Mouse (Mus musculus) limb, embryonic 11.5 days (tissue): ENCODE results near the gene Trmt10b. TPM values are rescaled to one million over a fixed set of nuclear protein-coding genes. Genes with fewer than 3 reads are reported as not detected.
A peak's percentile ranks its signal among the peaks of the same experiment; 100 is the strongest.

Experiments
- ATAC-seq: fragments of 200-750 bp; cut with Nextera tagmentation; 2 replicates; pipeline ENCODE4 v1.8.0; 2017; ENCODE audit warnings: low read depth; ENCODE audit not compliant: insufficient number of reproducible peaks, low FRiP score, low TSS enrichment
- DNase-seq: peaks from one replicate; pipeline ENCODE4 v3.0.0-alpha.2; 2015; ENCODE audit warnings: low spot score
- H3K27ac ChIP-seq: fragments of 300-500 bp; sonication (generic); replicated peaks from 2 replicates; pipeline ENCODE4 v1.5.1; 2014; ENCODE audit warnings: low read depth, mild to moderate bottlenecking, low read length
- H3K27me3 ChIP-seq: fragments of 300-500 bp; sonication (generic); 2 replicates; pipeline ENCODE4 v1.6.1; 2014; ENCODE audit warnings: mild to moderate bottlenecking, low read length, mixed read lengths; ENCODE audit not compliant: control insufficient read depth, insufficient read depth
- H3K36me3 ChIP-seq: fragments of 300-500 bp; sonication (generic); 2 replicates; pipeline ENCODE4 v1.6.1; 2014; ENCODE audit warnings: mild to moderate bottlenecking, low read length, moderate library complexity, mixed read lengths; ENCODE audit not compliant: control insufficient read depth, insufficient read depth
- H3K4me1 ChIP-seq: fragments of 300-500 bp; sonication (generic); 2 replicates; pipeline ENCODE4 v1.6.1; 2014; ENCODE audit warnings: low read length, mixed read lengths; ENCODE audit not compliant: control insufficient read depth, insufficient read depth
- H3K4me2 ChIP-seq: fragments of 300-500 bp; sonication (generic); 2 replicates; pipeline ENCODE4 v1.6.1; 2014; ENCODE audit warnings: low read depth, mild to moderate bottlenecking, moderate library complexity; ENCODE audit not compliant: severe bottlenecking
- H3K4me3 ChIP-seq: fragments of 300-500 bp; sonication (generic); 2 replicates; pipeline ENCODE4 v1.5.1; 2014; ENCODE audit warnings: low read depth, low read length
- H3K9ac ChIP-seq: fragments of 300-500 bp; sonication (generic); 2 replicates; pipeline ENCODE4 v1.6.1; 2014; ENCODE audit warnings: mild to moderate bottlenecking, low read length
- H3K9me3 ChIP-seq: fragments of 300-500 bp; sonication (generic); 2 replicates; pipeline ENCODE4 v1.6.1; 2016; ENCODE audit warnings: low read length; ENCODE audit not compliant: control insufficient read depth
- WGBS: fragments of 180-500 bp; shearing (Covaris S2); extraction: QIAGEN DNeasy Blood & Tissue Kit; methylation state at CpG from one replicate; pipeline ENCODE4 v1.1.7; 2014; 5-methylcytosine and 5-hydroxymethylcytosine counted together
- polyA plus RNA-seq: library from polyadenylated mRNA; unstranded; fragments of >200 nt; fragmentation: Nextera tagmentation; extraction: Ambion mirVana; gene quantifications from 2 replicates; pipeline ENCODE4 v1.2.1, GENCODE M21; 2014

The Trmt10b gene
- polyA plus RNA-seq, 1 experiment from 2014 or later = 23.8 TPM

DNA sequence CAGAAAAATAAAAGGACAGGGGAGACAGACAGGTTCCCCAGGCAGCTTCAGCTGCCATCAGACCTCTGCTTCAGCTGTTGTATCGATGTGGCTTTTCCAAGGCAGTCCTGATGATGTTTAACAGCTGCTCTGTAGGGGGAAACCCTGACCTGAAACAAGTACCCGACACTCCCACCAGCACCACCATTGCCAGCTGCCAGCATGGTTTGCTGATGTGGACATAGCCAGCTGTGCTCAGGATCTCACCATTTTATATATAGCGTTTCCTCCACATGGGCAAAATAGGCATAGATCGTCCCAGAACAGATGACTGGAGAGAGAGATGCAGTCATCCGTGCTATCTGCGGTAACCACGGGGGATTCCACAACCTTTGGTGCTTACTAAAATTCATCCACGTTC, 21.2 kb upstream of the Trmt10b start:
- WGBS = 82% methylated on average over 8 of the region's 8 CpGs
- Histone ChIP-seq H3K9me3 (no peaks in the 10 kb centered on the region), H3K27me3 (no peaks in the 10 kb centered on the region), H3K36me3 (no peaks in the 10 kb centered on the region), H3K4me3 (no peak overlapping the region), H3K27ac (no peak overlapping the region), H3K4me2 (no peak overlapping the region), H3K9ac (no peak overlapping the region), H3K4me1 (no peaks in the 10 kb centered on the region)
- DNase-seq = no peak
- ATAC-seq = no peak

DNA sequence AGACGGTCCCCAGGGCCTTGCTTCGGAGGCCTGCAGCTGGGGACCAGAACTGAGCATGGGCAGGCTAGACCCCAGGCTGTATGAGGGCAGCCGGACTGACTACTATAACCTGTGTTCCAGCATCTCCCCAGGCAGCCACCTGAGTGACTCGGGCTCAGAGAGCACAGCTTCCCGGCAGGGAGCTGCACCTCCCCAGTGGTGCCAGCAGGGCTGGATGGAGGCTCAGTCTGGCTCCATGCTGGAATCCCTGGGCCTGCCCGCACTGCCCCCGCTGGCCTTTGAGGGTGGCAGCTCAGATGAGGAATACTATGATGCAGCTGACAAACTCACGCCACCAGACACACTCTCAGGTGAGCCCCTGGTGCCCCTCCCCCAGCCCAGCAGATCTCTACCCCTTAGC, 17.6 kb upstream of the Trmt10b start:
- H3K9me3 ChIP-seq = no peaks in the 10 kb centered on the region
- H3K9ac ChIP-seq = no peak overlapping the region
- H3K27me3 ChIP-seq = no peaks in the 10 kb centered on the region
- 60% methylated on average over 8 of the region's 8 CpGs for WGBS
- DNase-seq (no peak), ATAC-seq (no peak)
- H3K36me3 ChIP-seq = no peaks in the 10 kb centered on the region
- H3K27ac ChIP-seq = no peak overlapping the region
- H3K4me2 ChIP-seq = no peak overlapping the region
- no peaks in the 10 kb centered on the region for H3K4me1 ChIP-seq
- no peak overlapping the region for H3K4me3 ChIP-seq

DNA sequence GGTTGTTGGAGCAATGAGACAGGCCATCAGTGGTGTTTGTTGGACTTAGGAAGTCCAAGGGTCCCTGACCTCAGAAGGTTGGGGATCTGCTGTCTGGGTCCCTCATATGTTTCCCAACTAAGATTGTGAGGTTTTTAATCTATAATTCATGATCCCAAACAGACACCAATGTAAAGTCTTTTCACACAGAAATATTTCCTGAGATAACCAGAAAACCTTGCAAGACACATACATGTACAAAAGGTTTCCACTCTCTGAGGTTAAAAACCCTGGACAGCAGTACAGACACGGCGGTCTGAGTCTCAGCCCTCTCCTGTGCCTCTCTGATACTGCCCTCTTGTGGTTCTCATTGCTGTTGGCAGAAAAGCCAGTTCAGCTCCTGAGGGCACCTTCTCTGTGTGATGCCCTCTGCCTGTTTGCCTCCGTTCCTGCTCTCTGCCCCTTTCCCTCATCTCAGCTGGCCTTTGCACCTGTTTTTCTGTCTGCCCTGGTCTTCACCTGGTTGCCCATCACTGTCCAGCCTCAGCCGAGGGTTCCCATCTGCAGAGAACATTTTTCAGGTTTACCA, 16.9 kb upstream of the Trmt10b start:
- no peak overlapping the region for H3K4me2 ChIP-seq
- H3K36me3 ChIP-seq = no peaks in the 10 kb centered on the region
- no peaks in the 10 kb centered on the region for H3K9me3 ChIP-seq
- no peak for ATAC-seq
- DNase-seq = peak; percentile 71
- H3K9ac ChIP-seq = no peak overlapping the region
- H3K4me3 ChIP-seq = no peak overlapping the region
- WGBS = 19% methylated on average over 4 of the region's 4 CpGs
- H3K4me1 ChIP-seq = no peaks in the 10 kb centered on the region
- H3K27me3 ChIP-seq = no peaks in the 10 kb centered on the region
- no peak overlapping the region for H3K27ac ChIP-seq

DNA sequence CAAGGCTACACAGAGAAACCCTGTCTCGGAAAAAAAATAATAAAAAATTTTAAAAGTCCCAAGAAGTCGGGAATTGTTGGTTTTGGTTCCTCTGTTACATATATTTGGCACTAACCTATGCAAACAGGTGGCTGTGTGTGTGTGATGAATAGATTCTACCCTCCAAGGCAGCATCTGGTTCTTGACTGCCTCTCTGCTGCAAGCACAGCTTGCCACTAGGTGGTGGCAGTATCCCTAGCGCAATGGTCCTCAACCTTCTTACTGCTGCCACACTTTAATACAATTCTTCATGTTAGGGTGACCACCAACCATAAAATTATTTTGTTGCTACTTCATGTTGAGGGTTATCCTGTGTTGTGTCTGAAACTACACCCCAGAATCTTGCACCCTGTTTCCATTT, 10.6 kb upstream of the Trmt10b start:
- WGBS = 44% methylated on average over 3 of the region's 3 CpGs

DNA sequence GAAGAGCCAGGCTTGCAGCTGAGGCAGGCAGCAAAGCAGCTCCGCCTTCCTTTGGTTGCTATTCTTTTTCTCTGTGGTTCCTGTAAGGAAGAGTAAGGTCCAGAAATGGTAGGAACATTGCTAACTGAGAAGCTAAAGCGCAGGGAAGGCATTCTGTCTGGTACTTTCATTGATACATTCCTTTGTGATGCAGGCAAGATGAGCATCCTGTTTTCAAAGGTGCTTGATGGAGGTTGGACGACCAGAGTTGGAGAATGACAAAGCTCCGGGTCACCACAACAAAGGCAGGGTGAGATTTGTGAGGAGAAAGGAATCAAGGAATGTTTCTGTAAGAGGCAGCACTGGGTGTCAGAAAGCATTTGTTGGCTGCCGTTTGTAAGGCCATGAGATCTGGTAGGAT, 9.0 kb upstream of the Trmt10b start:
- Histone ChIP-seq H3K36me3 (no peaks in the 10 kb centered on the region), H3K9ac (no peak overlapping the region), H3K27me3 (no peaks in the 10 kb centered on the region), H3K4me1 (no peaks in the 10 kb centered on the region), H3K9me3 (no peaks in the 10 kb centered on the region), H3K4me2 (no peak overlapping the region), H3K4me3 (no peak overlapping the region), H3K27ac (no peak overlapping the region)
- ATAC-seq (no peak), DNase-seq (no peak)
- WGBS = 81% methylated on average over 5 of the region's 5 CpGs

More for the DNA sequence above, 10.6 kb upstream of the Trmt10b start:
- no peak overlapping the region for H3K27ac ChIP-seq
- H3K27me3 ChIP-seq = no peaks in the 10 kb centered on the region
- no peak for ATAC-seq
- H3K4me3 ChIP-seq = no peak overlapping the region
- no peaks in the 10 kb centered on the region for H3K36me3 ChIP-seq
- no peaks in the 10 kb centered on the region for H3K4me1 ChIP-seq
- H3K9me3 ChIP-seq = no peaks in the 10 kb centered on the region
- no peak for DNase-seq
- no peak overlapping the region for H3K9ac ChIP-seq
- H3K4me2 ChIP-seq = no peak overlapping the region

DNA sequence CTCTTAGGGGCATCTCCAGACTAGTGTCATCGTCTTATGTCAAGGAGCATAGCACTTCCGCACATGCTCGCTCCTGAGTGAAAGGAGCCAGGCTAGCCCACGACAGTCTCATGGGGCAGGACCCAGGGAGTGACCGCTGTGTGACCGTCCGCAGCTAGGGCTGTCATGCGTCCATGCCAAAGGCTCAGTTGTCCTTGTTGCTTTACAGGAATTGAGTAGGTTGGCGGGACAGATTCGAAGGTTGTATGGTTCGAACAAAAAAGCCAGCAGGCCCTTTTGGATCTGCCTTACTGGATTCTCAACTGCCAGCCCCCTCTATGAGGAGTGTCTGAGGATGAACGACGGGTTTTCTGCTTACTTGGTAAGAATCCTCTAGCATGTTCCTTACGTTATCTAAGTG, 8.6 kb downstream of the Trmt10b start:
- Histone ChIP-seq H3K9ac (no peak overlapping the region), H3K4me3 (no peak overlapping the region), H3K9me3 (no peaks in the 10 kb centered on the region), H3K4me2 (no peak overlapping the region), H3K4me1 (no peaks in the 10 kb centered on the region), H3K27me3 (no peaks in the 10 kb centered on the region), H3K27ac (no peak overlapping the region), H3K36me3 (no peaks in the 10 kb centered on the region; the same call in 1 of the 2 replicates)
- no peak for DNase-seq
- ATAC-seq = no peak
- whole genome bisulfite sequencing = 95% methylated on average over 14 of the region's 14 CpGs

- H3K9ac ChIP-seq = no peak overlapping the region
- peak; percentile 61 for DNase-seq
Measured at GRCm38 (mm10) chr4:45308046-45308445, 11.1 kb downstream of the Trmt10b start.

GRCm38 (mm10) chr4:45308606-45309005, 11.7 kb downstream of the Trmt10b start:
- Histone ChIP-seq H3K36me3 (no peaks in the 10 kb centered on the region; the same call in 1 of the 2 replicates), H3K9ac (no peak overlapping the region), H3K9me3 (no peaks in the 10 kb centered on the region), H3K4me2 (no peak overlapping the region), H3K4me1 (no peaks in the 10 kb centered on the region), H3K4me3 (no peak overlapping the region), H3K27me3 (no peaks in the 10 kb centered on the region), H3K27ac (no peak overlapping the region)
- no peak for DNase-seq
- 90% methylated on average over 6 of the region's 6 CpGs for WGBS
- no peak for ATAC-seq

More at GRCm38 (mm10) chr4:45308046-45308445, 11.1 kb downstream of the Trmt10b start:
- no peak for ATAC-seq
- no peaks in the 10 kb centered on the region for H3K4me1 ChIP-seq
- H3K4me3 ChIP-seq = no peak overlapping the region
- no peaks in the 10 kb centered on the region for H3K27me3 ChIP-seq
- H3K4me2 ChIP-seq = no peak overlapping the region
- WGBS = 35% methylated on average over 11 of the region's 11 CpGs
- no peak overlapping the region for H3K27ac ChIP-seq
- H3K36me3 ChIP-seq = no peaks in the 10 kb centered on the region; the same call in 1 of the 2 replicates
- no peaks in the 10 kb centered on the region for H3K9me3 ChIP-seq

- Histone ChIP-seq H3K4me2 (no peak overlapping the region), H3K27ac (no peak overlapping the region), H3K9ac (no peak overlapping the region), H3K4me3 (no peak overlapping the region), H3K27me3 (no peaks in the 10 kb centered on the region), H3K9me3 (no peaks in the 10 kb centered on the region), H3K36me3 (no peaks in the 10 kb centered on the region; the same call in 1 of the 2 replicates), H3K4me1 (no peaks in the 10 kb centered on the region)
- 92% methylated on average over 2 of the region's 2 CpGs for WGBS
- DNase-seq (no peak), ATAC-seq (no peak)
Measured at GRCm38 (mm10) chr4:45311056-45311455, 14.1 kb downstream of the Trmt10b start.
